Mouse (Mus musculus) thymus, adult 2 months (tissue): ENCODE results near the gene Setd1b. TPM values are rescaled to one million over a fixed set of nuclear protein-coding genes. Genes with fewer than 3 reads are reported as not detected.

ENCODE experiments used
- DNase-seq: peaks from one replicate; pipeline ENCODE4 v3.0.0; 2021
- H3K27ac ChIP-seq: fragments of 200-500 bp; 2 replicates; pipeline ENCODE4 v1.5.1; 2012; ENCODE audit warnings: low read length, control low read depth; ENCODE audit not compliant: control insufficient read depth, insufficient read depth
- H3K27me3 ChIP-seq: fragments of 200-500 bp; 2 replicates; pipeline ENCODE4 v1.6.1; 2012; ENCODE audit warnings: mild to moderate bottlenecking, low read length, moderate library complexity, mixed read lengths; ENCODE audit not compliant: control insufficient read depth, insufficient read depth
- H3K36me3 ChIP-seq: fragments of 200-500 bp; 2 replicates; pipeline ENCODE4 v1.6.1; 2012; ENCODE audit warnings: mild to moderate bottlenecking, low read length, moderate library complexity; ENCODE audit not compliant: control insufficient read depth, insufficient read depth
- H3K4me1 ChIP-seq: fragments of 200-500 bp; replicated peaks from 2 replicates; pipeline ENCODE4 v1.6.1; 2012; ENCODE audit warnings: low read length; ENCODE audit not compliant: control insufficient read depth, insufficient read depth
- H3K4me3 ChIP-seq: fragments of 200-500 bp; 2 replicates; pipeline ENCODE4 v1.5.1; 2012; ENCODE audit warnings: mild to moderate bottlenecking, low read length, control low read depth, moderate library complexity; ENCODE audit not compliant: control insufficient read depth, insufficient read depth
- CTCF ChIP-seq: fragments of 200-500 bp; IDR thresholded peaks from 2 replicates; pipeline ENCODE4 v1.5.1; 2012; ENCODE audit warnings: mild to moderate bottlenecking, control low read depth, low read length, moderate library complexity, borderline replicate concordance; ENCODE audit not compliant: control insufficient read depth, poor library complexity, insufficient read depth; ENCODE audit errors: extremely low read depth
- POLR2A ChIP-seq: fragments of 200-500 bp; IDR thresholded peaks from 2 replicates; pipeline ENCODE4 v1.6.1; 2012; ENCODE audit warnings: mild to moderate bottlenecking, low read length, control low read depth, moderate library complexity; ENCODE audit not compliant: control insufficient read depth, poor library complexity, insufficient read depth; ENCODE audit errors: extremely low read depth
- WGBS: fragments of 180-500 bp; shearing (Covaris S2); methylation state at CpG from one replicate; pipeline ENCODE4 v1.1.7; 2018; 5-methylcytosine and 5-hydroxymethylcytosine counted together
- polyA plus RNA-seq: library from polyadenylated mRNA; depleted of rRNA; stranded (reverse); fragments of >200 nt; gene quantifications from 2 replicates; pipeline ENCODE4 v1.2.3, GENCODE M21; 2012; rRNA removed

The Setd1b gene
- polyA plus RNA-seq, result 45.5 and 66.9 TPM in 2 replicates

- peaks cover 11% of the 10 kb centered on the region; the same call in 1 of the 2 replicates for H3K36me3 ChIP-seq
- H3K27me3 ChIP-seq, result no peaks in the 10 kb centered on the region
- H3K4me1 ChIP-seq, result peaks cover 30% of the 10 kb centered on the region
- H3K4me3 ChIP-seq, result peak within 1 kb of the TSS; percentile 79
- DNase-seq, result peak; percentile 76
- WGBS, result 1% methylated on average over 90 of the region's 103 CpGs
- 0 out of 2 replicates have a peak, but pooled peaks have one; percentile 27 for TF ChIP-seq CTCF
- TF ChIP-seq POLR2A, result no peak
- H3K27ac ChIP-seq, result peak within 1 kb of the TSS; percentile 71
These were observed at the start of gene Setd1b for GRCm38 (mm10) chr5:123142161-123143157. TSS of gene Setd1b (plus strand) at chr5:123142193.

GRCm38 (mm10) chr5:123093077-123093633 is 48.8 kb upstream of the Setd1b start:
- no peak for TF ChIP-seq CTCF
- no peak for TF ChIP-seq POLR2A
- H3K27me3 ChIP-seq, result no peaks in the 10 kb centered on the region
- no peak overlapping the region for H3K4me3 ChIP-seq
- no peak overlapping the region for H3K27ac ChIP-seq
- DNase-seq, result no peak
- 97% methylated on average over 14 of the region's 14 CpGs for WGBS
- 0 out of 2 replicates have a peak, but pooled peaks cover 2% of the 10 kb centered on the region for H3K36me3 ChIP-seq
- H3K4me1 ChIP-seq, result peaks cover 8% of the 10 kb centered on the region; the same call in 1 of the 2 replicates

GRCm38 (mm10) chr5:123094238-123094991 is 47.6 kb upstream of the Setd1b start:
- no peak for DNase-seq
- 94% methylated on average over 25 of the region's 25 CpGs for WGBS
- peaks cover 13% of the 10 kb centered on the region for H3K36me3 ChIP-seq
- no peak overlapping the region for H3K27ac ChIP-seq
- TF ChIP-seq CTCF (no peak), POLR2A (no peak)
- H3K4me1 ChIP-seq, result peaks cover 8% of the 10 kb centered on the region; the same call in 1 of the 2 replicates
- no peak overlapping the region for H3K4me3 ChIP-seq
- H3K27me3 ChIP-seq, result no peaks in the 10 kb centered on the region

- 95% methylated on average over 8 of the region's 8 CpGs for WGBS
- H3K4me1 ChIP-seq, result no peaks in the 10 kb centered on the region
- no peak overlapping the region for H3K4me3 ChIP-seq
- TF ChIP-seq POLR2A (no peak), CTCF (no peak)
- no peaks in the 10 kb centered on the region for H3K27me3 ChIP-seq
- H3K36me3 ChIP-seq, result peaks cover 27% of the 10 kb centered on the region
- no peak overlapping the region for H3K27ac ChIP-seq
- no peak for DNase-seq
These were observed 45.7 kb upstream of the Setd1b start for GRCm38 (mm10) chr5:123096299-123096698.

- no peak overlapping the region for H3K27ac ChIP-seq
- no peaks in the 10 kb centered on the region for H3K4me1 ChIP-seq
- no peaks in the 10 kb centered on the region for H3K27me3 ChIP-seq
- 87% methylated on average over 2 of the region's 2 CpGs for WGBS
- no peak for TF ChIP-seq CTCF
- TF ChIP-seq POLR2A, result no peak
- H3K4me3 ChIP-seq, result no peak overlapping the region
- H3K36me3 ChIP-seq, result peaks cover 29% of the 10 kb centered on the region
- no peak for DNase-seq
These were observed 43.5 kb upstream of the Setd1b start for GRCm38 (mm10) chr5:123098487-123098886.

GRCm38 (mm10) chr5:123102376-123102775 is 39.6 kb upstream of the Setd1b start:
- H3K4me3 ChIP-seq, result no peak overlapping the region
- no peaks in the 10 kb centered on the region for H3K27me3 ChIP-seq
- DNase-seq, result no peak
- no peak overlapping the region for H3K27ac ChIP-seq
- H3K4me1 ChIP-seq, result no peaks in the 10 kb centered on the region
- 73% methylated on average over 7 of the region's 7 CpGs for WGBS
- peaks cover 34% of the 10 kb centered on the region for H3K36me3 ChIP-seq
- TF ChIP-seq POLR2A (no peak), CTCF (no peak)
